Mouse (Mus musculus) granulocyte monocyte progenitor cell, adult 5-6 weeks (primary cell): ENCODE results near the gene Tapbpl. TPM values are rescaled to one million over a fixed set of nuclear protein-coding genes. Genes with fewer than 3 reads are reported as not detected.

Experiments
- ATAC-seq: replicated peaks from 2 replicates; pipeline ENCODE4 v1.8.0; 2016; ENCODE audit warnings: mild to moderate bottlenecking, moderate TSS enrichment, inconsistent platforms; ENCODE audit not compliant: poor library complexity, severe bottlenecking
- total RNA-seq, 2 experiments: library from RNA; stranded (forward) in 1 of 2; stranded (reverse) in 1 of 2; fragments of 200-712, 200-1000 nt in 1 of 2; fragments of >200 nt in 1 of 2; fragmentation: Nextera tagmentation in 1 of 2; gene quantifications; 2 replicates each; pipeline ENCODE4 v1.2.3; 2014 to 2017

Gene Tapbpl
- total RNA-seq, 2 experiments from 2014 or later, result 13.8 to 16.5 TPM

- ATAC-seq, result peak; percentile 25
These were observed 9.9 kb upstream of the Tapbpl start for GRCm38 (mm10) chr6:125241566-125241965.

DNA sequence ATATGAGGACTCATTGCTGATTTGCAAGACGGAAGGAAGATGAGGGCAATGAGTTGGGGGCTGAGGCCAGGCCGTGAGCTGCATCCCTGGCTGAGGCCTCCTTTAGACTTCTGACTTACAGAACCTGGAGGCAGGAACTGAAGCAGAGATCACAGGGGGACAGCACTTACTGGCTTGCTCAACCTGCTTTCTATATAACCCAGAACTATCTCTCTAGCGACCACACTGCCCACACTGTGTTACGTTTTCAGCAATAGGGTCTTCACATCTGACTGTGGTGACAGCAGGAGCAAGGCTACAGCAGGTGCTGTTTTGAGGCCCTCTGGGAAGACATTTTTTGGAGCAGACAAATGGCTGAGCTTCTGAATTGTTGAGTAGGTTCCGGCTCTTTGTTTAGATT, 9.0 kb upstream of the Tapbpl start:
- ATAC-seq, result peak; percentile 12; the same call in 1 of the 2 replicates

- no peak for ATAC-seq
These were observed 7.9 kb upstream of the Tapbpl start for GRCm38 (mm10) chr6:125239547-125239946.

- peak; percentile 41 for ATAC-seq
These were observed 6.7 kb upstream of the Tapbpl start for GRCm38 (mm10) chr6:125238396-125238795.

DNA sequence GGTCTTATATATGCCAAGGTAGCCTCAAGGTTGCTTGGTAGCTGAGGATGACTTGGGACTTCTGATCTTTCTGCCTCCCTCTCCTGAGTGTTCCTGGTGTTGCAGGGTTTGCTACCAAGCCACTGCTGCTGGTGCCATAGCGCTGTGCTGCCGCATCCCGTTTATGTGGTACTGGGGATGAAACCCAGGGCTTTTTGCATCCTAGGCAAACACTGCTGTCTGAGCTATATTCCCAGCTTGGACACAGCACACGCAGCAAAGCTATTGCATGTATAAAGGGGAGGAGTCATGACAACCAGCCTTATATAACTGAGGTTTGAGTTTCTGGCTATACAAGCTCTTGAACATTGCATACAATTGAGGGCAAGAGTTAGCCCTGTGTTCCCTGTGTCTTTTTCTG, 5.8 kb upstream of the Tapbpl start:
- ATAC-seq, result peak; percentile 28

GRCm38 (mm10) chr6:125236782-125237181, 5.1 kb upstream of the Tapbpl start, which contains the start of gene Cd27:
Gene Cd27, minus strand, starts transcription at chr6:125237010.
- no peak for ATAC-seq

- ATAC-seq, result no peak
These were observed 4.7 kb upstream of the Tapbpl start for GRCm38 (mm10) chr6:125236341-125236740.

DNA sequence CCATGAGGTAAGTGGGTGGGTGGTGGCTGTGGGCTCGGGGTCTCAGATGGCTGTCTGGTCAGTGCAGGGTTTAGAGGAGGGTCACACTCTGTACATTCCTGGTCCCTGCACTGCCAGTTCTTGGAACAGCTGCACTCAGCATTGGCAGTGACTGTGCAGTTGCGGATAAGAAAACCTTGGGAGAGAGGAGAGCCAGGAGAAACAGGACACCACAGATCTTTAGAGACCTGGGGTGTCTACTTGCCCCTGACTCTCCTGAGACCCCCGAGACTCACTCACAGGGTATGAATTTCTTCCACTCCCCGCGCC, 2.8 kb upstream of the Tapbpl start:
- no peak for ATAC-seq

GRCm38 (mm10) chr6:125233816-125234519, 2.3 kb upstream of the Tapbpl start:
- ATAC-seq, result no peak

DNA sequence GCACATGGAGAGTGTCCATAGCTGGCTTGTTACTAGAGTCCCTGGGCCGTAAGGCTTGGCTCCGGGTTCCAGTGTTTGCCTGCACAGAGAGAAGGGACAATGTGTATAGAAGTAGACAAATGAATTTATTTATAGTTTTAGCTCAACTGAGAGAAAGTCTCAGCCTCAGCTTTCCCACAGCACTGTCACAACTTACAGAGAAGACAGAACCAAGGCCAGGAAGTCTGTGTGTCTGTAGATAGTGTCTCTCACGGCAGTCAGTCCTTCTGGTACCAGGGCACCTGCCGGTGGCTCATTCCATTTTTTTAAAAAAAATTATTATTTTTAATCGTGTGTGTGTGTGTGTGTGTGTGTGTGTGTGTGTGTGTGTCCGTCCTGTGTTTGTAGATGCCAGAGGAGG, 856 bp upstream of the Tapbpl start:
- no peak for ATAC-seq

- ATAC-seq, result peak; percentile 5; the same call in 1 of the 2 replicates
These were observed 381 bp upstream of the Tapbpl start for GRCm38 (mm10) chr6:125232045-125232437.

DNA sequence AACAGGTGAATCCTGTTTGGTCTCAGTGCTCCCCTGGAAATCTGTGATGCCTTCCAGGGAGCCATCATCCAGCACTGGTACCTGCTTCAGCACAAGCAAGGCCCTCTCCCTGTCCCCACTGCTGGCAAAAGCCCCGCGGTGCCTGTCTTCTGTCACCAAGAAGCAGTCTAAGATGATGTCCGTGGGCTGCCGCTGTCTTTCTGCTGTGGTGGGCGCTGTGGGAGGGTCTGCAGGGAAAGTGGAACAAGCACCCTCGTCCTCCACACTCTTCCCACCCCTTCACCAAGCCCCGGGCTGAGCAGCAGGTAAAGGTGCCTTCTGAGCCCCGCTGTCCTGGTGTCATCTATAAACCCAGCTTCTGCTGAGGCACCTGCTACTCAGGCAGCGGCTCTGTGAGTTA, 1.1 kb downstream of the Tapbpl start:
- no peak for ATAC-seq

- peak; percentile 60 for ATAC-seq
These were observed 6.0 kb downstream of the Tapbpl start for GRCm38 (mm10) chr6:125225518-125226115.

GRCm38 (mm10) chr6:125222577-125222976, 9.1 kb downstream of the Tapbpl start:
- no peak for ATAC-seq

- ATAC-seq, result no peak
These were observed 9.5 kb downstream of the Tapbpl start for GRCm38 (mm10) chr6:125222146-125222545.

DNA sequence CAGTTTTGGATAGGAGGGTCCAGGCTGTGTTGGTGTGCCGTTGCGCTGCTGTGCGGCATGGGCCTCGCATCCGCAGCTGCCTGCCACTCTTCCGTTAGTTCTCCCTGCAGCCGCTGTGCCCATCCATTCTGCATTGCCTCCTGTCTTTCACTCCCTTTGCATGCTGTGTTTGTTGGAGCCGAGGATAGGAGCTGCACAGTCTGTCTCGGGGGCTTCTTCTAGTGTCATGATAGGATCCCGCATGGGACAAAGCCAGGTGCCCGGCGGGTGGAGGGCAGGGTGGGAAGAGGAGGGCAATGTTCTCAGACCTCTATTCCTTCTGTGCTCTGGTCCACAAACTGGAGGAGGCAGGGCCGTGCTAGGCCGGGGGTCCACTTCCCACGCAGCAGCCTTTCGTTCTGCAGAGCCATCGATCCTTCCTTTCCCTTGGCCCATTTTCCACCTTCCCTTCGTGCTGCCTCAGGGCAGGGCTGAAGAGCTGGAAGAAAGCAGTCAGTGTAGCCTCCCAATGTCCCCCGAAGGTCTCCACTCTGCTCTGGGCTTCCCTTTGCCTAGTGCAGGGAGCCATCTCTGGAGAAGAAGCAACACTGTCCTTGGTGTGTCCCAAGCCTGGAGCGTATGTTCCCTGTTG, 10.4 kb downstream of the Tapbpl start:
- ATAC-seq, result no peak

DNA sequence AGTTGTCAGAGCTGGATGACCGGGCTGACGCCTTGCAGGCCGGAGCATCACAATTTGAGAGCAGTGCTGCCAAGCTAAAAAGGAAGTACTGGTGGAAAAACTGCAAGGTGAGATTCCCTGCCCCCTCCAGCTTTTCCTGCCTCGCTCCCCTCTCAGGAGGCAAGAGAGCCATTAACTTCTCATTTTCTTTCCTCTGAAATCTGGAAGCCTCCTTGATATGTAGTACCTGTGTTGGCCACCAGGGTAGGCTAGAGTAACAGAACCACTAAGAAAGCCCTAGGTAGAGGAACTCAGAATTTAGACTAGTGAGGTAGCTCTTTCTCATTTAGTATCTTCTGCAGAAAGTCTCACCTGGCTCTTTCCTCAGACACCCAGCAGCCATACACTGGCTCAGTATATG, 12.7 kb downstream of the Tapbpl start:
- peak; percentile 30 for ATAC-seq

GRCm38 (mm10) chr6:125217899-125218298, 13.8 kb downstream of the Tapbpl start:
- no peak for ATAC-seq

DNA sequence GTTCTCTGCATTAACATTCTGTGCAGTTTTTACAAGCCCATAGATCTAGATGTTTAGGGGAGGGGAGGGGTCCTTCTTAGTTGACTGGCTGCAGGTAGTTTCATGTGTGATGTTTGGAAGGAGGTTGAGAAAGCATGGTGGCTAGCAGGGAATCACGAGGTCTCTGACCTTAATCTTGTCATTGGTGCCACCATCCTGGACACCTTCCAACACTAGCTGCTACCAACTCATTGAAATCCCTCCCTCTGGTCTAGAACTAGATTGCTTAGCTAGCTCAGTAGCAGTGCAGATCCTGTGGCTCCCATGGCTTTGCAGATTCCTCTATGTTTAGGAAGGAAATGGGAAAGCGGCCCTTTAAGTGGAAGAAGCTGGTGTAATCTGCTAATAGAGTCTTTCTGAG, 14.8 kb downstream of the Tapbpl start:
- no peak for ATAC-seq

- ATAC-seq, result peak; percentile 84
These were observed 16.3 kb downstream of the Tapbpl start, which contains the start of gene Vamp1 for GRCm38 (mm10) chr6:125215148-125215954. Gene Vamp1, plus strand, starts transcription at chr6:125215551.

DNA sequence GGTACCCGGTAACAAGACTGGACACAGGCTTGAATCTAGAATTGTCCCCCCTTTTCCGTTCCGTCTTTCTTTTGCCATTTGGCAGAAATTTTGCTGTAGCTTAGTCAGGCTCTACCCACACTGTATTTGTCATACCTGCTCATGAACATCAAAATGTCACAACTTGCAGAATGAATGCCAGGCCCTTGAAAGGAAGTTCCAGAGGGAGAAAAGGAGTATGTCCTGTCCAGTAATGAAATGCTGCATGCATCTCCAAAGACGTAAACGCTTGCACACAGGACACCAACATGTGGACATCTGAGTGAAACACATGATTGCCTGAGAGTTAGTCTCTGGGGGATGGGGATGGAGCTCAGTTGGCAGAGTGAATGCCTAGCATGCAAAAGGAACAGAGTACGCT, 17.9 kb downstream of the Tapbpl start:
- no peak for ATAC-seq
